ENCODE assay signal across 8 mouse cellular contexts in the genomic region with DNA sequence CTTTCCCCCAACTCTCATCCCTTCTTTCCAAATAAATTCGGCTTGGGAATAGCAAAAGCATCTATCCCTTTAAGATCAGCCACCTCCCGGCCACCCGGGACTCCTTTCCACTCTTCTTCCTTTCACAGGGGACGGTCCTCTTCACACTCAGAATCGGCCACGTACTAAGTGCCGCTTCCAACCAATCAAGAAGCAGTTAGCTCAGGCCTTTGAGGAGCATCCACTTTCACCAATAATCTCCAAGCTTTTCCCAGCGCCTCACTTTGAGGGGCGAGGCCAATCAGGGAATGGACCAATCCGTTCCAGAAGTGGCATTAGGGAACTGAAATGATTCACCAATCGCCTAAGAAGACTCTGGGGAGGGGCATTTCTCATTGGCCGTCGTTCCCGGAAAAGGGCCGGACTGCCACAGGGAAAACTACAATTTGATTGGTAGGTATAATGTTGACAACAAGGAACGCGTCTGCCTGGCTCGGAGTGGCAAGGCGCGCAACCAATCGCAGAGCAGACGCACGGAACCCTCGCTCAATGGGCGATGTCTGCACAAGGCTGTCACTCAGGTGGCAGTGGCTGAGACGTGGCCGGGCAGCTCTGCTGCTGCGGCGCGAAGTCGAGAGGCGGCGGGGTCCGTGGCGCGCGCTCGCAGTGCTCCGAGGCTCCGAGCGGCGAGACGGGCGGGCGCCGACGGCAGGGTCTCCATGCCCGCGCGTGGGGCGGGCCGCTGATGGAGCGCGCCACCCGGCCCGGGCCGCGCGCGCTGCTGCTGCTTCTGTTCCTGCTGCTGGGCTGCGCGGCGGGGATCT. TPM values are rescaled to one million over a fixed set of nuclear protein-coding genes. Genes with fewer than 3 reads are reported as not detected.
DNase-seq lines count a peak whose midpoint lies in the region; ATAC-seq lines count a peak whose summit lies in the region.

A gene (plus strand): TSS at position 514 of the 803 bp plus-strand sequence.

- no peaks in the 10 kb centered on the region for H3K27me3 ChIP-seq in heart, embryonic 10.5 days (ENCODE audit: insufficient read depth, poor library complexity, severe bottlenecking)
- no peaks in the 10 kb centered on the region for H3K27me3 ChIP-seq in kidney, embryonic 15.5 days

- H3K9ac ChIP-seq in kidney, embryonic 15.5 days: peak within 1 kb of the TSS; percentile 81

- peak; percentile 93 to 95 for DNase-seq in B cell, adult 2 months
- peak; percentile 100 for DNase-seq in brain, adult 2 months (ENCODE audit: low read depth, low spot score)
- DNase-seq in heart, embryonic 10.5 days (ENCODE audit: low spot score): peak; percentile 100
- peak; percentile 97 for DNase-seq in liver
- DNase-seq in spleen, postnatal 4 days (ENCODE audit: low spot score in 2 of 2): peak; percentile 95 to 97

- H3K36me3 ChIP-seq in heart, embryonic 10.5 days: no peaks in the 10 kb centered on the region
- H3K36me3 ChIP-seq in kidney, embryonic 15.5 days: no peaks in the 10 kb centered on the region

- H3K4me3 ChIP-seq in heart, embryonic 10.5 days: peak within 1 kb of the TSS; percentile 96
- H3K4me3 ChIP-seq in kidney, embryonic 15.5 days (replicated peaks): peak within 1 kb of the TSS; percentile 85

- under 1% methylated on average over 63 of the region's 63 CpGs for WGBS in heart, embryonic 10.5 days
- WGBS in kidney, embryonic 15.5 days: under 1% methylated on average over 63 of the region's 63 CpGs

- peak within 1 kb of the TSS; percentile 91 for H3K27ac ChIP-seq in heart, embryonic 10.5 days
- H3K27ac ChIP-seq in kidney, embryonic 15.5 days: peak within 1 kb of the TSS; percentile 92

- peak; percentile 97 for ATAC-seq in erythroblast, adult 5-6 weeks (replicated peaks; ENCODE audit: low FRiP score, poor library complexity, severe bottlenecking)
- ATAC-seq in kidney, embryonic 15.5 days (replicated peaks; ENCODE audit: low FRiP score): peak; percentile 99
- ATAC-seq in monocyte, adult 5-6 weeks (replicated peaks; ENCODE audit: insufficient number of reproducible peaks, low FRiP score, low TSS enrichment, poor library complexity, severe bottlenecking): peak; percentile 99

- H3K9me3 ChIP-seq in heart, embryonic 10.5 days: no peaks in the 10 kb centered on the region
- no peaks in the 10 kb centered on the region for H3K9me3 ChIP-seq in kidney, embryonic 15.5 days (replicated peaks)

- peak within 1 kb of the TSS; percentile 72 for H3K4me2 ChIP-seq in kidney, embryonic 15.5 days

- peaks cover 27% of the 10 kb centered on the region for H3K4me1 ChIP-seq in heart, embryonic 10.5 days
- H3K4me1 ChIP-seq in kidney, embryonic 15.5 days: peaks cover 34% of the 10 kb centered on the region

RNA-seq across cellular contexts. Expression of the gene that starts here (rescaled TPM):
- 2.7 and 7.1 TPM in 2 replicates for total RNA-seq in erythroblast, adult 5-6 weeks (2015; ENCODE audit: low replicate concordance)
- 7.2 and 7.8 TPM in 2 replicates for total RNA-seq in erythroblast, adult 5-6 weeks (2017; ENCODE audit: low replicate concordance)
- polyA plus RNA-seq in heart, embryonic 10.5 days (2016; fragmentation: Nextera tagmentation; extraction: Ambion mirVana): 7.3 and 8.2 TPM in 2 replicates
- 11.2 and 12.5 TPM in 2 replicates for polyA plus RNA-seq in kidney, embryonic 15.5 days (2015; fragmentation: Nextera tagmentation; extraction: Ambion mirVana)
- total RNA-seq in monocyte, adult 5-6 weeks (2017): 43.7 to 49.5 TPM (median 48.6 TPM) in 3 replicates

Comparison
In these comparisons a context has a peak if more than half of its experiments do, and no peak if none do; other contexts are left out.
1. Peak in every context shown above with its lines: DNase-seq, ATAC-seq, H3K4me3 ChIP-seq and H3K27ac ChIP-seq.